Mouse (Mus musculus): ENCODE results near the gene Evi2b.

The Evi2b gene

DNA sequence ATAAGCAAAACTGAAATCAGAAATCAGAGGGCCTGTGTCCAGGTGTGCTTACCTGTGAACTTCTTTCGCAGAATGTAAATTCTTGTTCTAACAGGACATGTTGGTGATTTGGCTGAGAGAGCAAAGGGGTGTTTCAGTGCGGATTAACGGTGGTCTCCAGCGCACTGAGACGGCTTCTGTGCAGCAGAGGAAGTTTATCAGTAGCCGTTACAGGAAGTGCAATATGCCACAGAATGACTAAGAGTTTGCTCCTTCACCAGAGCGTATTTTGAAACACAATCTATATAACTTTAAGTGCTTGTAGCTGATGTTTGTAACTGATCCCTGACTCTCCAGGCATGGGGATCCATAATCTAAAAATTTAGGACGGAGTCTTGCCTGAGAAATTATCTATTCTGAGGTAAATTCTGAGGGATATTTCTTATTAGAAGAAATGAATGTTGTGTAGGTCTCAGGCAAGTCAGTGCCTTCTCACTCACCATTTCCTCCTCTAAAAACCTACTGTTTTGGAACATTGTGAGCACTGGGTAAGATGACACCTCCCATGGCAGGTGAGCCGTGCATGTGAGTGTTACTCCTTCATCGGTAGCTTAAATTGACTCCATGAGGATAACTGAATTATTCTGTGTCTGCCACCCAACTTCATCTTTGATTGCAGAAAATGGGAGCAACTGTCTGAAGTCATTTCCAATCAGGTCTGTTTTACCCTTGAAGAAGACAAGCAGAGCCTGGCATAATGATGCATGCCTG lies at the start of gene Evi2b:
Gene Evi2b (minus strand): TSS at position 203 of the 750 bp plus-strand sequence.
- no peak for DNase-seq (ENCODE audit: low spot score)

DNA sequence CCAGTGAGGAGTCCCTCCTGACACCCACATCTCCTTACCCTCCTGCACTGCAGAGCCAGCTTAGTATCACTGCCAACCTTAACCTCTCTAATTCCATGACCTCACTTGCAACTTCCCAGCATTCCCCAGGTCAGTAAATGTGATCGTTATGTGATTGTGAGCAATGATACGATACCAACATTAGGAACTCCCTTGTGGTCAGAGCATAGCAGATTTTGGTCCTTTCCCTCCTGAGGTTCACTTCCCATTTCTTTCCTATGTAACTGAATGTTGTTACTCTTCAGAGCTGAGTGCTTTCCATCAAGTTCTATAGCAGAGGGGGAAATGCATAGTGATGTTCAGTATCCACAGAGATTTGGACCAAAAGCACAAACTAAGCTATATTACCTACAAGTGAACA lies 46.8 kb upstream of the Evi2b start:
- no peak for DNase-seq (ENCODE audit: low spot score)

DNA sequence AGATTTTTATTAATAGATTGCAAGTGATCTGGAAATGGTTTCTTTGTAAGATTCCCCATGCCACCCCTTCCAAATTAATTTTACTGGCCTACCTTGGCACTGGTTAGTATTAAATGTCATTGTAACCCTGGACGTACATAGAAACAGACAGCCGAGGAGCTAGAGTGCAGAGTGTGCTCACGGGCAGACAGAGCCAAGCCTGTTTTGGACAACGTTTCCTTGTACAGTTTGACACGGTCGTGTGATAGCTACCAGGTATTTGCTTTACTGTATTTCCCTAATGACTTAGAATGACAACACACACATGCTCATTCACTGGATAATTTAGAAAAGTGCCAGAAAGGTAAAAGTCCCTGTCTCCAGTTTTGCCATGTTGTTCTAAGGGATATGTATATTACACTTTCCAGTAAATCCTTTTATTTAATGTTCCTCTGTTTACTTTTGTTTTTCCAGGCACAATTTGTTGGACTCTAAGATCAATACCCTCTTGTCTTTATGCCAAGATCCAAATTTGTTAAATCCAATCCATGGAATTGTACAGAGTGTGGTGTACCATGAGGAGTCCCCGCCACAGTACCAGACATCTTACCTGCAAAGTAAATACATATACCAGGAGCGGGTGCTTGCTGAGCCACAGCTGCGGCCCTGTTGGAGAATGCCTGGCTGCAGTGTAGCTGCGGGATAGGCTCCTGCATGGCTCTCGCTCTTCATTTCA lies 44.8 kb upstream of the Evi2b start:
- DNase-seq (ENCODE audit: low spot score) = no peak

DNA sequence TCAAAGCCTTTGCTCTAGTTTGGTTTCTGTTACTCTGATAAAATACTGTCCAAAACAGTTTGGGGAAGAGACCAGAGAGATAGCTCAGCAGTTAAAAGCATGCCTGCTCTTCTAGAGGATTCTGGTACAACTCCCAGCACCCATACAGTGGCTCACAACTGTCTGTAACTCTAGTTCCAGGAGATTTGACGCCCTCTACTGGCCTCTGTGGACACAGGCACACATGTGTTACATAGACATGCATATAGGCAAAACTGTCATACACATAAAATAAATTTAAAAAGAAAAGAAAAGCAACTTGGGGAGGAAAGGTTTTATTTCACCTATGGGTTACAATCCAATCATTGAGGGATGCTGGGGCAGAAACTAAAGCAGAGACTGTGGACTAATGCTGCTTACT lies 43.4 kb upstream of the Evi2b start:
- no peak for DNase-seq (ENCODE audit: low spot score)

DNA sequence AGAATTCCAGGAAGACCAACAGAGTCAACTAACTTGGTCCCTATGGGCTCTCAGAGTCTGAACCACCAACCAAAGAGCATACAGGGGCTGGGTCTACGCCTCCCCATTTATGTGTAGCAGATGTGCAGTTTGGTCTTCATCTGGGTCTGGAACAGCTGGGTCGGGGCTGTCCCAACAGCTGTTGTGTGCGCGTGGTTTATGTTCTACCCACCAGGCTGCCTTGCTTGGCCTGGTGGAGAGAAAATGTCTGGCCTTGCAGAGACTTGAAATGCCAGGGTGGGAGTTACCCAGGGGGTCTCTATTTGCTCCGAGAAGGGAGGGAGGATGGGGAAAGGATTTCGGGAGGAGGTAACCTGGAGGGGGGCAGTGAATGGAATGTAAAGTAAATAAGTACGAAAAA lies 39.9 kb upstream of the Evi2b start:
- no peak for DNase-seq (ENCODE audit: low spot score)

DNA sequence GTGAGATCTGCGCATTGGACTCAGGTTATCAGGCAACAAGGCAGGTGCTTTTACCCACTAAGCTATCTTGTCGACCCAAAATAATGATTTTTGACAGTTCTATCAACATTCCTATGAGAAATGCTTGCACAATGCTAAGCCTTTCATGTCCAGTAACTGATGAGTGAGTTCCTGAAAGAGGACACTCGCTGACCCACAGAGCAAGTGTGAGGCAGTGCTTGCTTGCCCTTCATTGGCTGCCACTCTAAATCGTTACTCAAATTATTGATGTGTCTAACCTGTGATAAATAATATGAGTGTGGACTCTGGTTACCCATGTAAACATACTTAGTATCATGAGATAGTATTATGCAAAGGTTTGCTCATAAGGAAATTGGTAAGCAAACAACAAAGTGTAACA lies 37.0 kb upstream of the Evi2b start:
- DNase-seq (ENCODE audit: low spot score) = no peak

DNA sequence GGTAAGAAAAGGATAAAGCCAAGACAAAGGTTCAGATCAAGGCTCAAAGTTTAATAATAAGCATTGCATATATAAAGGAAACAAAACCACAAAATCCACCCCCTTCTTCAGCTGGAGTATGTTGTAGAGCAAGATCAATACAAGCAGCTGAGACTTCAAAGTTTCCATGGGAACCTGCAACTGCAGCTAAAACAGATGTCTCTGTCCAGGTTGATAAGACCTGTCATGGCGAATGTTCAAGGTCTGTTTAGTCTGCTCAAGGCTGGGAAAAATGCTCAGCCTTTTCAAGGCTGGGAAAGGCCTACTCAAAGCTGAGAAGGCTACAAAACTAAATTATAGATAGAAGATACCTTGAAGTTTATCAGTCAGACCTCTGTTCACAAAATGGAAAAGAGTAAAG lies 29.1 kb upstream of the Evi2b start:
- no peak for DNase-seq (ENCODE audit: low spot score)

DNA sequence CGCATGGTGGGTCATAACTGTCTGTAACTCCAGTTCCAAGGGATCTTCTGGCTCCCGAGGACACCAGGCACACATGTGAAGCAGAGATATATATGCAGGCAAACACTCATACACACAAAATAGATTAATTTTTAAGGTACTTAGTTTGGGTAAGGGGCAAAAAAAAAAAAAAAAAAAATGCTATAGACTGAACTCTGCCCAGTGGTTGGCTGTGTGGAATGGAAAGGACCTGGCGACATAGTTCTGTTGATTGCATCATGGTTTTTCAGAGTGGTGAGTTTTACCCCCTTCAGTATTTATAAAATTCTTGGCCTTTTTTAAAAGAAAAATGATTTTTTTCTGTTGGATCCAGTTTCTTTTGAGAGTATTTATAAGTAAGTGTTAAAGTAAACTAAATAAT lies 12.7 kb upstream of the Evi2b start:
- DNase-seq (ENCODE audit: low spot score) = no peak

DNA sequence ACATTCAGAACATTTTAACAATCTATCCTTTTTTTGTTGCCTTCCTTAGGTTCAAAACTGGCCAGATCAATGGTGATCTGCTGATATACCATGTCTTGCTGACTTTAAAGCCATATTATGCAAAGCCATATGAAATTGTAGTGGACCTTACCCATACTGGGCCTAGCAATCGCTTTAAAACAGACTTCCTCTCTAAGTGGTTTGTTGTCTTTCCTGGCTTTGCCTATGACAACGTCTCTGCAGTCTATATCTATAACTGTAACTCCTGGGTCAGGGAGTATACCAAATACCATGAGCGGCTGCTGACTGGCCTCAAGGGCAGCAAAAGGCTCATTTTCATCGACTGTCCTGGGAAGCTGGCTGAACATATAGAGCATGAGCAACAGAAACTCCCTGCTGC lies 12.0 kb upstream of the Evi2b start:
- DNase-seq (ENCODE audit: low spot score) = no peak

DNA sequence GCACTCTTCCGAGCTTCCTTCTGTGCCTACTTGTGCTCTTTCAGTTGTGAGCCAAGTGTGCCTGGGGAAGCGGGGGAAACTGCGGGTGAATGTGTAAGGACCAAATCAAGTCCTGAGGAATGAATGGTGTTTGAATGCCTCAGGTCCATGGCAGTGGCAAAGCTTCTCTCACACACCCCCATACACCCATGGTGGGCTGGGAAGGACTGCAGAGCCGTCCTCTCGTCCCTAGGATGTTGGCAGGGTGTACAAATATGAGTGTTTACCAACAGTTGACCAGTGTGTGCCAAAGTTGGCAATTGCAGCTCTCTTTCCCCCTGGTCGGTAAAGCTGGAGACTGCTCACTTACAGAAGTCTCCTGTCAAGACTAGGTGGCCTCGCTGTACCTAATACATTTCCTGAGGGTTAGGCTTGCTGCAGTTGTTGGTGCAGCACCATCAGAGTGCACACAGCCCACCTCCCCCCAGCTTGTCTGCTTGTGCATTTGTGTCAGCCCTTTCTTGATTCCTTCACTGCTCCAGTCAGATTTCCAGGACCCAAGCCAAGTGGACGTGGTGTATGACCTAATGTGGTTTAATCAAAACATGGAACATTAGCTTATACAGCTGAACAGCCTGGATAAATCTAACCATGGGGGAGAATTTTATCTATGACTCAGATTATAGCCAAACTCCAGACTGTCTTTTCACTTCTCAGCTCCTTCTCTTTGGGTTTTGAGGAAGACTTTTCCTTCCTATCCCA lies 10.6 kb upstream of the Evi2b start:
- no peak for DNase-seq (ENCODE audit: low spot score)

DNA sequence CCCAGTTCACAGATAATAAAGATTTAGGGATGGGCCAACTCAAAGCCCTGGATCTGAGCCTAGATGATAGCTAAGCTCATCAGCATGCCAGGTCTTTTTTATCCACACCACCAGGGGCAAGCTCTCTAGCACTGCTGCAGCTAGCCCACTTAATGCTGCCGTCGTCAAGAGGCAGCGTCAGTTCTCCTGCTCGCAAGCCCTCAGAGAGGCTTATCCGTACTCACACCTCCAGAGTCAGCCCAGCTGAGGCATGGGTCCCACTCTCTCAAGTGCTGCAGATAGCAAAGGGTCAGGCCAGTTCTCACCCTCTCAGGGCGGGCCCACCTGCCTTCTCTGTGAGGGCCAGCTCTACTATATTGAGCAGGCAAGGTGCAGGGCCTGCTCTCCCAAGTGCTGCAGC lies 9.7 kb upstream of the Evi2b start:
- no peak for DNase-seq (ENCODE audit: low spot score)

DNA sequence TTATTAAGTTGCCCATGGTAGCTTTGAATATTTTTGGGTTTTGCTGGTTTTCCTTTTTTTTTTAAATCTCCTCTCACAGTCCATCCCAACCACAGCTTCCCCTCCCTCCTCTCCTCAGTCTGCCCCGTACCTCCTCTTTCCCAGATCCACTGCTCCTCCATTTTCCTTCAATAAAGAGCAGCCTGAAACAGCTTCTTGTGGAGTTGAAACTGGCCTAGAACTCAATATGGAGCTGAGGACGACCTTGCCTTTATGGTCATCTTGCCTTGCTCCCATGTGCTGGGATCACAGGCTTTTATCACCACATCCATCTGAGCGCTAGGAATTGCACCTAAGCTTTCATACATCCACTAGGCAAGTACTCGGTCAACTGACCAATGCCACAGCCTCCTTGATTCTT lies 7.9 kb upstream of the Evi2b start:
- no peak for DNase-seq (ENCODE audit: low spot score)

DNA sequence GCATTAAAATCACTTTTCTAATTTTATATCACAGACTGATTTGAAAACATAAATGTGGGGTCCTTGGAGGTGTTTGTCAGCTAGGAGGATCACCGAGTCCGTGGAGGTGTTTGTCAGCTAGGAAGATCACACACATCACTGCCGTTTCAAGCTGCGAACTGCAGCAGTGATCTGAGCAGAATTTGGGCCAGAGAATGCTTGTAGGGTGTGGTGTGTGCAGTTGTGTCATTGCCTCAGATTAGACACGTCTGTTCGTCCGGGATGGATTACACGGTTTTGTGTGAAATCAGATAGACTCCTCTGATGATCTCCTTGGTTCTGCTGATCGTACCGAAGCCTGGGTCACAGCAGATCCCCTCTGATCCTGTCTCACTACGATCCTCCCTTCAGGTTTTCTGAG lies 7.2 kb upstream of the Evi2b start:
- no peak for DNase-seq (ENCODE audit: low spot score)

DNA sequence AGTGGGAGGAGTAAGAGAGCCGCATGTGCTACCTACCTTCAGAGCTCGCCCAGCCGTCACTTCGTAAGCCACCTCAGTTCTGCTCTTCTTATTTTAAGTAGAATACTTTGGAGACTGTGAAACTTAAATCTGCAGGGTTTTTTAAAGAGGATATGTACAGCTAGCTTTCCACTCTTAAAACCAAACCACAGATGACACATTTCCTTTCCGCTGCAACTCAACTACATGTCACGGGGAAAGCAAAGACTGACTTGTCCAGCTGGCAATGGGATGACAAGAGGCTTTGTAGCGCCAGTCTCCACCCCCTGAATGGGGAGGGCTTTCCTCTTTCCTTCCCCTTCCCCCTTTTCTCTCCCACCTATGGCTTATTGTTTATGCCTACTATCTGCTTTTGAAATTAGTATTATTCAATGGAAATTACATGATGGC lies 6.8 kb upstream of the Evi2b start, which contains the start of the genes Evi2 and Evi2a:
Gene Evi2 (minus strand): TSS at position 257 of the 429 bp plus-strand sequence.
Gene Evi2a (minus strand): TSS at position 277 of the 429 bp plus-strand sequence.
- DNase-seq (ENCODE audit: low spot score) = no peak

DNA sequence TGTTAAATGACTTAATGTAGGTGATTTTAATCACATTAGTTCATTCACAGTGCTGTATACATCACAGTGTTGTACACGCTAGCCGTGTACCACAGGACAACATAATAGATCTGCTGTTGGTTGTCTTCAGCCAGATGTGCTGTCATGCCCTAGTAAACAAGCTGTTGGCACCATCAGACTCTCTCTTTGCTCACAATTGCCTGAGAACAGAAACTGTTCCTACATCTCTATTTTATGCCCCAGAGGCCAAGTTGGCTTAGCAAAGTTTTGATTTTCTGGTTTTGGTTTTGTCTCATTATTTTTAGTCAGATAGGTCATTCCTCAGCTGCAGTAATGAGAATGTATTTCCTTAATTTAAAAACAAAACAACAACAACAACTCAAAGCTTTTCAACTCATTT lies 6.2 kb upstream of the Evi2b start:
- DNase-seq (ENCODE audit: low spot score) = no peak

DNA sequence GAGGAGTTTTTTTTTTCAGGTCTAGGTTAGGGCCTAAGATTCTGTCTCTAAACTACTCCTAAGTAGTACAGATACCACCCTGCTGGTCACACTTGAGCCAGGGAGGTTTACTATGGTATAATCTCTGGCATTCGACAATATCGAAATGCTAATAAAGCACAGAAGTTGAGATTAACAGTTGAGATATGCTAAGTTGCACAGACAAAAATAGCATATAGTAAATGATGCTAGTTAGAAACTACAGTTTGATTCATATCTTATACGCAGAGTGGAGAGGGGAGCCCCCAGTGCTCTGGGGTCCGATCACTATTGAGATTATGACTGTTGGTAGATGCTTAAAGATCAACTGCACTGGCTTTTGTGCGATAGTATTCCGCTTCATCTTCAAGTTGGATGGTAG lies 5.7 kb upstream of the Evi2b start:
- no peak for DNase-seq (ENCODE audit: low spot score)

DNA sequence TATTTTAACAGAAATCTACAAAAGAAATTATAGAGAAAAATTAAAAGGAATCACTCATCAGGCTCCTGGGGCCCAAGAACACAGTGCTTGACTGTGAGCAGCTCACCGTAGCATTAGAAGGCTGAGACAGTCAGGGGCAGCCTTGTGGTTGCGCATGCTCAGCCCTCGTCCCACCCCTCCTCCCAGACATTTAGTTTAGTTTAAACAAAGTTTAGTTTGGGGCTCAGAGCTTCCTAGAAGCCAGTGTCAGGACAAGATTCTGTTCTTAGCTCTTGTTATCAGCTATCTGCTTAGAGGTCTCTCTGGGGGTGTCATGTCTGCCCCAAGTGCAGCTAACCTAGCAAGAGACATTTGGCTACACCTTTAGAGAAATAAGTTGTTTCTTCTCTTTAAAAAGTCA lies 5.0 kb upstream of the Evi2b start:
- no peak for DNase-seq (ENCODE audit: low spot score)

DNA sequence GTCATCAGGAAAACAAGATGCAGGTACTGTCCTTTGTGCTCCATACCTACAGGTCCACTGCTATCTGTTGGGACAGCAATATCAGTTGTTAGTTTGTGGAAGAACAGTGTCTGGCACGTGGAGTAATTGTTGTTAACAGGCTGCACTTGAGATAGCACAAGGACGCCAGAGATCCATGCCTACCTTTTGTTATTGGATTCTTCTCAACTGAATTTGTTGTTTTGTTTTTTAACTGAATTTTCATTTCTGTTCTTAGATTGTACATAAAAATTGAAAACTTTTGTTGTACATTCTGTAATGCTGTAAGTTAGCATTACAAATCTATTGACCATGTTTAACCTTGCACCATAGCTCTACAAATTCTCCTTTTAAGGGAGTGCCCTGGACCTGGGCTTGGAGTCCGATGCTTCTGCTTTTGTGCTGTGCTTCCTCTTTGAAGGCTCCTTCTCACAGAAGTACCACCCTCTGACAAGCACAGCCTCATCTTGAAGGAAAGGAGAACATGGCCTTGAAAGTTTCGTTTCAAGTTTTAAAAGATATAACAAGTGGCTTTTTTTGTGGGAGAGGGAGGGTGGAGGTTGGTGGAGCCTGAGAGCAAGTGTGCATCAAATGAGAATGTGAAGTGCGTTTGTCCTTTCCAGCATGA lies 4.3 kb upstream of the Evi2b start:
- no peak for DNase-seq (ENCODE audit: low spot score)

DNA sequence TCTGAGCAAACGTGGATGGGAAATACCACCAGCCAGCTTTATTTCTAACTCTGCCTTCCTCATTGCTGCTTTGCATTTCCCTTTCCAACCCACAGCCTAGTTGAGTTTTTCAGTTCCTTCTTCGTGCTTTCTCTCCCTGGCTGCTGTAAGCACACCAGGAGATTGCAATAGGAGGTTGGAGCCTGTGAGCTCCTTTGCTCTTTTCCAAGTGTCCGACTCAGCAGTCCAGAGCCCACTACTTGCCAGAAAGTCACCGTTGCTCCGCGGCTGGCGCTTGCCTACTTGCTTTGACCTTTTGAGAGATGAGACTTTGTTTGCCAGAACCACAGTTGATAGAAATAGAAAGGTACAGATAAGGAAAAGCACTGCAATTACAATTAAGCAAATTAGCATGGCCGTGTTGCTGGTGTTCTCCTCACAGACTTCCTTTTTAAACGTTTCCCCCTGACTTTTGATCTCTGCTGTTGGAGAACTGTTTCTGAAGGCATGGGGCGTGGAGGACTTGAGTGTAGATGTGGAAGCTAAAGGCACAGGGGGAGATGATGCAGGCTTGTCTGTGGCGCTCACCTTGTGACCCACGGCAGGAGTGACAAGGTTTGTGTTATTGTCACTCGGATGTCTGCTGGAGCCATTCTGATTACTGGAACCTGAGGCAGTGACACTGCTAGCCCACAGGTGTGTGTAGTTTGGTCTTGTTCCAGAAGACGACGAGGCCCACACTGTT lies 3.6 kb upstream of the Evi2b start:
- no peak for DNase-seq (ENCODE audit: low spot score)

DNA sequence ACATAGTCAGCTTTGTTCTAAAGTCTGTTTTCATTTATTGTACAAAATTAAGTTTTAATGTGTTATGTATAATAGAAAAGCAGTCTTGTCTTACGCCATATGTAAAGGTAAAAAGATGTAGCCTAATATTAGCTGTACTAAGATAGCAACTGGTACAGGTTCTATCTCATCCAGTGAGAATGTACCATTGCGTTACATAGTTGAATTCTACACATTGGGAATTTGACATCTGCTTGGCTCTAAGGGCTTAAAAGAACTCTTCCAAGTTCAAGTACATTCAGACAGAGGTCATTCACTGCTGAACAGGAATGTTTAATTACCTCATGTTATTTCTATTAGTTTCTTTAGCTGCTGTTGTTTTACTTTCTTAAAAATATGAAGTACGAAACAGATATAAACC lies 3.0 kb upstream of the Evi2b start:
- no peak for DNase-seq (ENCODE audit: low spot score)

DNA sequence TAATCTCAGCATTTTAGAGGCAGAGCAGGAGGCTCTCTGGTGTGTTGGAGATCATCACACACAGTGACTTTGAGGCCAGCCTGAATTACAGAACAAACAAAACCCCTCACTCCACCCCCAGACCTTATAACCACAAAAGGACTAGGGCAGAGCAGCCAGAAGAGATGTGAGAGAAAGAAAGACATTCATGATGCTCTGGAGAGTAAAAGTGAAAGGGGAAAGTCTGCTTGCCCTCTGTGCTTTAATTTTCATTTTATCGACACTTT lies 681 bp upstream of the Evi2b start:
- DNase-seq (ENCODE audit: low spot score) = no peak

DNA sequence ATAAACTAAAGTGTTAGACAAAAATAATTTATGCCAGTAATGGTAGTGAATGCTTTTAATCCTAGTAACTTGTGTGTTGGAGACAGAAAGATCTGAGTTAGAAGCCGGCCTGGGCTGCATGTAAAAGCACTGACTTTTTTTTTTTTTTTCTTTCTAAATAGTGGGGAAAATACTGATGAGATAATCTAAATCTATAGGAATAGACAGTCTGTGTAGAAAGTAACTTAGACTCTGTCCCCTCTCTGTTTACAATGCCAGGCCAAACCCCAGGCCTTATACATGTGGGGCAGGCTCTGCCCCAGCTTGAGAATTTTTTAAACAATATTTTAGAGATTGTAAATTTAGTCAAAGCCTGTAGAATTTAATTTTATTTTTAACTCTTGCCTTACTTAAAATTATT lies 618 bp downstream of the Evi2b start:
- DNase-seq (ENCODE audit: low spot score) = no peak
